Mouse (Mus musculus) hindbrain, embryonic 15.5 days (tissue): ENCODE results near the gene Cep63. TPM values are rescaled to one million over a fixed set of nuclear protein-coding genes. Genes with fewer than 3 reads are reported as not detected.

Source experiments
- ATAC-seq: fragments of 200-750 bp; cut with Nextera tagmentation; 2 replicates; pipeline ENCODE4 v1.8.0; 2017; ENCODE audit warnings: low read depth, moderate number of reproducible peaks, moderate TSS enrichment; ENCODE audit not compliant: low FRiP score
- H3K27ac ChIP-seq: fragments of 300-500 bp; sonication (generic); replicated peaks from 2 replicates; pipeline ENCODE4 v1.5.1; 2015; ENCODE audit warnings: mild to moderate bottlenecking, inconsistent platforms
- H3K27me3 ChIP-seq: fragments of 300-500 bp; sonication (generic); 2 replicates; pipeline ENCODE4 v1.6.1; 2015; ENCODE audit warnings: control low read depth, inconsistent platforms
- H3K36me3 ChIP-seq: fragments of 300-500 bp; sonication (generic); 2 replicates; pipeline ENCODE4 v1.6.1; 2015; ENCODE audit warnings: control low read depth, inconsistent platforms
- H3K4me1 ChIP-seq: fragments of 300-500 bp; sonication (generic); replicated peaks from 2 replicates; pipeline ENCODE4 v1.6.1; 2015; ENCODE audit warnings: control low read depth, inconsistent platforms
- H3K4me2 ChIP-seq: fragments of 300-500 bp; sonication (generic); 2 replicates; pipeline ENCODE4 v1.6.1; 2015; ENCODE audit warnings: moderate library complexity, mild to moderate bottlenecking, inconsistent platforms
- H3K4me3 ChIP-seq: fragments of 300-500 bp; sonication (generic); 2 replicates; pipeline ENCODE4 v1.5.1; 2015; ENCODE audit warnings: mild to moderate bottlenecking, inconsistent platforms
- H3K9ac ChIP-seq: fragments of 300-500 bp; sonication (generic); 2 replicates; pipeline ENCODE4 v1.6.1; 2015; ENCODE audit warnings: inconsistent platforms
- H3K9me3 ChIP-seq: fragments of 300-500 bp; sonication (generic); 2 replicates; pipeline ENCODE4 v1.6.1; 2016; ENCODE audit warnings: control low read depth, inconsistent platforms
- WGBS: fragments of 180-500 bp; shearing (Covaris S2); methylation state at CpG from one replicate; pipeline ENCODE4 v1.1.7; 2015; 5-methylcytosine and 5-hydroxymethylcytosine counted together
- polyA plus RNA-seq: library from polyadenylated mRNA; unstranded; fragments of >200 nt; fragmentation: Nextera tagmentation; extraction: Ambion mirVana; gene quantifications from 2 replicates; pipeline ENCODE4 v1.2.1, GENCODE M21; 2015

Cep63 gene
- polyA plus RNA-seq, 1 experiment from 2014 or later: 40.6 TPM

DNA sequence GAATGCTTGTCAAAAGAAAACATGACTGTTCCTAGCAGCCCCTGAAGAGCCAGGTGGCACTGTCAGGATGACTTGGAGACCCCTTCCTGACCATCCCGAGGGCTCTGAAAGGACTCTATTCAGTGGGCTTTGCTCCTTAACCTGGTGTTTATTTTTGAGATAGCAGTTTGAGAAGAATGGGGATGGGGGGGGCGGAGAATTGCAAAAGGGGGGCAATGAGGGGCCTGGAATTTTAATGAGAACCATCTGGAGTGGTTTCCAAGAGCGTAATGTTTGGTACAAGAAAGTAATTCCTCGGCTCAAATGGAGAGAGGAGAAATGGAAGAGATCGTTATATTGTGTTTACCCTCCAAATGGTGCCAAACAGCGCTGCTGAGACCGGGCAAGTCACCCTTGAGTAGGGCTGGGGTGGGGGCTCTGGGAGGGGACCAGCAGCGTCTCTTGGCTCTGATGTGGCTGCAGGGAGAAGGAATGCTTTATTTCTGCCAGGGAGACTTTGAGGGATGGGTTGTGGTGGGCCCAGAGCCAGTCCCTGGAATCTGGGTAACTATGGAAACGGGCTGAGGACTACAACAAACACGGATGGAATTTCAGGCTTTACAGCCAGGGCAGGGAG, 17.3 kb upstream of the Cep63 start:
- Histone ChIP-seq H3K36me3 (no peaks in the 10 kb centered on the region), H3K4me2 (peak overlapping the region; percentile 46), H3K9ac (no peak overlapping the region), H3K27me3 (no peaks in the 10 kb centered on the region), H3K27ac (peak overlapping the region; percentile 63), H3K9me3 (no peaks in the 10 kb centered on the region), H3K4me1 (peaks cover 24% of the 10 kb centered on the region), H3K4me3 (no peak overlapping the region)
- 4% methylated on average over 10 of the region's 10 CpGs for WGBS
- ATAC-seq: peak; percentile 88

DNA sequence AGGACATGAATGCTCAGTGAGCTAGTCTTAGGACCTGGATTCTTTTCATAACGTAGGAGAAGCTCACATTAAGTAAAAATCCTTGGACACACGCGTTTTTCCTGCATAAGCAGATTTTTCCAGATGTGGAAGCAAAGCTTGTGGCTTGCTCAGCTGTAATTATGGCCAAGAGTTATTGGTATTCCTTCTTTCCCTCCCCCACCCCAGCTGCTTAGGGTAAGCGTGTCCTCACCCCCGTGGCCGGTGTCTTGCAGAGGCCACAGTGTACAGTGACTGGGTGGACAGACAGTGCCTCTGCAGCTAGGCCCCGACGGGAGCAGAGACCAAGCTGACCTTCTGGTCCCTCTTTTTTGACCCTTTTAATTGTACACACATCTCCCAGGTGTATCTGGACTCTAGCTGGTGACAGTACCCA, 16.7 kb upstream of the Cep63 start:
- Histone ChIP-seq H3K27ac (peak overlapping the region; percentile 63), H3K4me1 (peaks cover 24% of the 10 kb centered on the region), H3K9me3 (no peaks in the 10 kb centered on the region), H3K4me3 (no peak overlapping the region), H3K36me3 (no peaks in the 10 kb centered on the region), H3K27me3 (no peaks in the 10 kb centered on the region), H3K4me2 (peak overlapping the region; percentile 46; the same call in 1 of the 2 replicates), H3K9ac (no peak overlapping the region)
- ATAC-seq: 0 out of 2 replicates have a peak, but pooled peaks have one; percentile 43
- 33% methylated on average over 8 of the region's 8 CpGs for WGBS

DNA sequence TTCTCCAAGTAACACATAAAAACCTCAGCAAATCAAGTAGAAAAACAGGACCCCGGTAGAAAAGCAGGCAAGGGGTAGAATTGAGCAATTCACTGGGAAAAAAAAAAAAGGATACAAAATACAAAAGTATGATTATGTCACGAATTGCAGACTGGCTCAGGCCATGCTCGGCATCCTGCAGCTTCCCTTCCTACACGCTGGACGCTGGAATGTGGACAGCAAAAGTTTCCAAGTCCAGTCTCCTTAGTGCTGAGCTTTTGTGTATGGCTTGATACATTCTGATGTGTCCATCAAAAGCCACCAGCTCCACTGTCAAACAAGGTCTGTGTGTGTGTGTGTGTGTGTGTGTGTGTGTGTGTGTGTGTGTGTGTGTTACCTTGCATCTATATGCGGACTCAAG, 15.2 kb upstream of the Cep63 start:
- H3K27me3 ChIP-seq: no peaks in the 10 kb centered on the region
- H3K27ac ChIP-seq: no peak overlapping the region
- H3K4me1 ChIP-seq: peaks cover 24% of the 10 kb centered on the region
- H3K9me3 ChIP-seq: no peaks in the 10 kb centered on the region
- no peak overlapping the region for H3K9ac ChIP-seq
- no peaks in the 10 kb centered on the region for H3K36me3 ChIP-seq
- no peak for ATAC-seq
- no peak overlapping the region for H3K4me2 ChIP-seq
- 66% methylated on average over 6 of the region's 6 CpGs for WGBS
- H3K4me3 ChIP-seq: no peak overlapping the region

DNA sequence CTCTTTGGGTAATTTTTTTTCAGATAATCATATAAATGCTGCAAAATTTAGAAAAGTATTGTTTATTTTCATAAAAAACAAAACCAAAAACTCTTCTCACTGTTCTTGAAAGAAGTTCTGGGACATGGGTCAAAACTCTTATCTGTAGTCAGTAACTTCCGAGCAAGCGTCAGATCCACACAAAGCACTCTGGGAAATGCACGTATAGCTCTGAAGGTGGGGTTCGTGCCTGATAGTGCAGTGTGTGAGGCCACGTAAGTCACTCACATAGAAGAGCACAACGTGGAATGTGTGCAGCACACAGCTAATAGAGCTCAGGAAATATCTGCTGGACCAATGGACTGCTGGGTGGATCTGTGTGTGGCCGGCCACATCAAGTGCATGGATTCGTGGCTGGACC, 13.2 kb upstream of the Cep63 start:
- H3K36me3 ChIP-seq: no peaks in the 10 kb centered on the region
- H3K4me1 ChIP-seq: peaks cover 20% of the 10 kb centered on the region
- no peak overlapping the region for H3K9ac ChIP-seq
- no peaks in the 10 kb centered on the region for H3K9me3 ChIP-seq
- no peak overlapping the region for H3K27ac ChIP-seq
- no peak overlapping the region for H3K4me2 ChIP-seq
- no peak for ATAC-seq
- H3K4me3 ChIP-seq: no peak overlapping the region
- 91% methylated on average over 8 of the region's 8 CpGs for WGBS
- no peaks in the 10 kb centered on the region for H3K27me3 ChIP-seq

- no peak for ATAC-seq
- Histone ChIP-seq H3K4me2 (no peak overlapping the region), H3K4me3 (no peak overlapping the region), H3K27me3 (no peaks in the 10 kb centered on the region), H3K9ac (no peak overlapping the region), H3K36me3 (no peaks in the 10 kb centered on the region), H3K9me3 (no peaks in the 10 kb centered on the region), H3K4me1 (peaks cover 15% of the 10 kb centered on the region), H3K27ac (no peak overlapping the region)
- 55% methylated on average over 7 of the region's 7 CpGs for WGBS
These were observed 12.6 kb upstream of the Cep63 start for GRCm38 (mm10) chr9:102638963-102639362.

GRCm38 (mm10) chr9:102637115-102637514, 10.8 kb upstream of the Cep63 start:
- Histone ChIP-seq H3K4me1 (no peaks in the 10 kb centered on the region), H3K27ac (no peak overlapping the region), H3K36me3 (no peaks in the 10 kb centered on the region), H3K4me2 (no peak overlapping the region), H3K9ac (no peak overlapping the region), H3K4me3 (no peak overlapping the region), H3K9me3 (no peaks in the 10 kb centered on the region), H3K27me3 (no peaks in the 10 kb centered on the region)
- 62% methylated on average over 4 of the region's 4 CpGs for WGBS
- ATAC-seq: no peak

- Histone ChIP-seq H3K36me3 (no peaks in the 10 kb centered on the region), H3K27me3 (no peaks in the 10 kb centered on the region), H3K4me2 (no peak overlapping the region), H3K4me3 (no peak overlapping the region), H3K9me3 (no peaks in the 10 kb centered on the region), H3K9ac (no peak overlapping the region), H3K4me1 (no peaks in the 10 kb centered on the region), H3K27ac (no peak overlapping the region)
- no peak for ATAC-seq
- 2% methylated on average over 4 of the region's 4 CpGs for WGBS
These were observed 10.2 kb upstream of the Cep63 start for GRCm38 (mm10) chr9:102636553-102636952.

GRCm38 (mm10) chr9:102634453-102634852, 8.1 kb upstream of the Cep63 start:
- no peaks in the 10 kb centered on the region for H3K36me3 ChIP-seq
- H3K9me3 ChIP-seq: no peaks in the 10 kb centered on the region
- H3K4me1 ChIP-seq: no peaks in the 10 kb centered on the region
- H3K4me3 ChIP-seq: no peak overlapping the region
- H3K4me2 ChIP-seq: no peak overlapping the region
- no peaks in the 10 kb centered on the region for H3K27me3 ChIP-seq
- no peak overlapping the region for H3K9ac ChIP-seq
- no peak overlapping the region for H3K27ac ChIP-seq
- 87% methylated on average over 8 of the region's 8 CpGs for WGBS
- no peak for ATAC-seq

- H3K27ac ChIP-seq: no peak overlapping the region
- no peak overlapping the region for H3K4me3 ChIP-seq
- H3K27me3 ChIP-seq: no peaks in the 10 kb centered on the region
- 0 out of 2 replicates have a peak, but pooled peaks cover under 1% of the 10 kb centered on the region for H3K4me1 ChIP-seq
- H3K36me3 ChIP-seq: no peaks in the 10 kb centered on the region
- H3K4me2 ChIP-seq: no peak overlapping the region
- peak; percentile 83; the same call in 1 of the 2 replicates for ATAC-seq
- 48% methylated on average over 1 of the region's 1 CpGs for WGBS
- no peaks in the 10 kb centered on the region for H3K9me3 ChIP-seq
- no peak overlapping the region for H3K9ac ChIP-seq
These were observed 6.7 kb upstream of the Cep63 start for GRCm38 (mm10) chr9:102632923-102633537.

DNA sequence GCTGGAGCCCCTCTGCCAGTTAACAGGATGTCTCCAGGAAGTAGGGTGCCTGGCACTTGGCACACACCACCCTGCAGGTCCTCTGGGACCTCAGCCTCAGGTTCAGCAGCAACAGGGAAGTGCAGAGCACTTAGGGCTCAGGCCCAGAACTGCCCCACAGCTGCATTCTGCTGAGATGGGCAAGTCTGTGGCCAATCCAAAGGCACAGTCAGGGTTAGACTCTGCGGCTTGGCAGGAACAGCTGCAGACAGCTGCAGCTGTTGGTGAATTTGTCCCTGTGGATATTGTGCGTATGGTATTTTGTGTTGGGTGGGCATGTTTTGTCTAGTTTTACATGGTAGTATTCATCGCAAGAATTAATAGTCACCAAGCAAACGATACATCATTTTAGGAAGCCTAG, 5.8 kb upstream of the Cep63 start:
- H3K4me1 ChIP-seq: peaks cover 9% of the 10 kb centered on the region
- H3K9ac ChIP-seq: no peak overlapping the region
- H3K36me3 ChIP-seq: no peaks in the 10 kb centered on the region
- H3K27ac ChIP-seq: no peak overlapping the region
- no peaks in the 10 kb centered on the region for H3K27me3 ChIP-seq
- H3K4me2 ChIP-seq: no peak overlapping the region
- no peak for ATAC-seq
- no peak overlapping the region for H3K4me3 ChIP-seq
- 95% methylated on average over 4 of the region's 4 CpGs for WGBS
- no peaks in the 10 kb centered on the region for H3K9me3 ChIP-seq

DNA sequence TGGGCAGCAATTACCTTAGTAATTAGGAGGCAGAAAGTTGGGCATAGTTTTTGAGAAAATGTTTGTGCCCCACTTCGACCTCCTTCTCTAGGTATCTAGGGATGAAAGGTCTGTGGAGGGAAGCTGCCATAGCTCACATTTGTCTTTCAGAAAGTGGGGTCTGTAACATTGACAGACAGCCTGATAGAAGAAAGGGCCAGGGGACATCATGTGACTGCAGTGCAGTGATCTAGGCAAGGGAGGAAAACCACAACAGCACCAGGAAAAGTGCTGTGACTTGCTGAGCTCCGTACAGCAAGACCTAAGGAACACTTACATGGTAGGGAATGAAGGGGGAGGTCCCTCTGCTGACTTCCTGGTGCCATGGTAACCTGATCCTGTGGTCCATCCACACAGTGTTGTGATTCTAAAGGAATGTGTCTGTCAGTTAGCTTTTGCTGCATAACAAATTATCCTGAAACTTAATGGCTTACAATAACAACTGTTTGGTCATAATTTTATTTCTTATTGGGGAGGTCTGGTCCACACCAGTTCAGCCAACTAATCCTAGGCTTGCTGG, 5.3 kb upstream of the Cep63 start:
- no peak overlapping the region for H3K27ac ChIP-seq
- 83% methylated on average over 2 of the region's 2 CpGs for WGBS
- H3K4me1 ChIP-seq: peaks cover 12% of the 10 kb centered on the region
- H3K36me3 ChIP-seq: no peaks in the 10 kb centered on the region
- H3K9ac ChIP-seq: no peak overlapping the region
- no peaks in the 10 kb centered on the region for H3K27me3 ChIP-seq
- ATAC-seq: no peak
- H3K4me2 ChIP-seq: no peak overlapping the region
- H3K9me3 ChIP-seq: no peaks in the 10 kb centered on the region
- no peak overlapping the region for H3K4me3 ChIP-seq

GRCm38 (mm10) chr9:102629052-102629451, 2.7 kb upstream of the Cep63 start:
- Histone ChIP-seq H3K9ac (no peak overlapping the region), H3K9me3 (no peaks in the 10 kb centered on the region), H3K27me3 (no peaks in the 10 kb centered on the region), H3K4me2 (no peak overlapping the region), H3K36me3 (no peaks in the 10 kb centered on the region), H3K27ac (no peak overlapping the region), H3K4me3 (no peak overlapping the region), H3K4me1 (peaks cover 23% of the 10 kb centered on the region)
- no peak for ATAC-seq
- WGBS: 81% methylated on average over 7 of the region's 7 CpGs
